Mouse (Mus musculus) spleen, postnatal 14 days (tissue): Measurements from ENCODE around the gene Satb2.

ENCODE experiments used
- DNase-seq, 2 experiments: peaks; one replicate each; pipeline ENCODE4 v3.0.0; 2021 to 2022; ENCODE audit warnings: low spot score in 2 of 2

Satb2 gene

DNA sequence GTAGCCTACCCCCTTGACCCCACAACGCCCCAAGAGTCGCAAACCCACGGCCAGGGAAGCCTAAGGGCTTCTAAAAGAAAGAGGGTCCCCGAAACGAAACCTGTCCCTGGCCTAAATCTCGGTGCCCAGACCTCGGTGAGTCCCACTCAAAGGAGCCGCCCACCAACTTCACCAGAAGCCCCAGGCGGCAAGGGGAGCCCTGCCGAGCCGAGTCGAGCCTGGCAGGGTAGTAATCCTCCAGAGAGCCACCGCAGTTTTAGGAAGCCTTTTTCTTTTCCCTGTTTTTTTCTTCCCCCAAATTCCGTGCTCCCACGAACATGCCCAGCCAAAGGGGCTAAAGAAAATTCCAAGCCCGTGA lies 4.9 kb downstream of the Satb2 start:
- no peak for DNase-seq

DNA sequence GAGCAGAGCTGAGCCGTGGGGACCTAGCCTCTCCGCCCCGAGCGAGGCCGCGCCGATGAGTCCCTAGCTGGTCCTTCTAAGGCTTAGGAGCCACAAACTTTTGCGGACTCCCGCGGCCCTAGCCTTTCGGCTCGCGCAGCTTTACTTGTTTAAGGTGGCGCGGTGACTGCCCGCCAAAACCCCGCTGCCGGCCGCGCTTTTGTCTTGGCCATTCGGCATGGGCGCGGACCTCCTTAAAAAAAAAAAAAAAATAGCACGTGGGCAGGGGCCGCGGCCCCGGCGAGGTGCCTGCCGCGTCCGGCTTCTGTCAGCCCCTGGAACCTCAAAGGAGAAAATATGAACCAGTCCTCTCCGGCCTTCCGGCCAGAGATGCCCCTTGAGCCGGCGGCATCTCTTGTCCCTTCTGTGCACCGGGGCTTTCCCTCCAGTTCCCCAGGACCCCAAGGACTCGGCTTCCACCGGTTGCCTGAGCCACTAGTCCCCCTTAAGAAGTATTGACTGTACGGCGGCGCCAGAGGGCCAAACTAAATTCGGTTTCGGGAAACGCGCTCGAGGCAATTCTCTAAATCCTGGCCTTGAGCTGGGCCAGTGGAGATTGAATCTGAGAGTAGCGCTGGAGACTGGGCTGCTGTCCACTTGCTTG lies 5.4 kb downstream of the Satb2 start:
- peak; percentile 74 to 81 for DNase-seq

- DNase-seq, result peak in 1 of 2 experiments; percentile 25
Measured at GRCm38 (mm10) chr1:56972251-56972949, 6.0 kb downstream of the Satb2 start.

- no peak for DNase-seq
Measured at GRCm38 (mm10) chr1:56971942-56972250, 6.6 kb downstream of the Satb2 start.

DNA sequence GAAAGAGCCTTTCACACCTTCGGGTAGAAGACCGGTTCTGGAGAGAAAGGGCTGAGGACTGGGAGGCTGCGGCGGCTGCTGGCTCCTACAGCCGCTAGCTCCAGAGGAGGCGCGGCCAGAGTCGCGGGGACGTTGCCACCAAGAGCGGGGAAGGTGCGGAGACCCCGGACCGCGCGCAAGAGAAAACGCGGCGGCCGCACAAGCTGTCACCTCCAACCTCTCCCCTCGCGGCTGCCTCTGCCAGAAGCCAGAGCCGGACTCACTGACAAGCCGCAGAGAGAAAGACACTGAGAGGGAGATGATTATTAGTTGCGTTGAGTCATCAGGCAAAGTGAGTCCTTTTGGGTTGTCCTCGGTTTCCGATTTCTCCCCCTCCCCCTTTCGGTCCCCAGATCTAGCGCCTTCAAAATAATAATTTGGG lies 7.0 kb downstream of the Satb2 start:
- DNase-seq, result no peak

DNA sequence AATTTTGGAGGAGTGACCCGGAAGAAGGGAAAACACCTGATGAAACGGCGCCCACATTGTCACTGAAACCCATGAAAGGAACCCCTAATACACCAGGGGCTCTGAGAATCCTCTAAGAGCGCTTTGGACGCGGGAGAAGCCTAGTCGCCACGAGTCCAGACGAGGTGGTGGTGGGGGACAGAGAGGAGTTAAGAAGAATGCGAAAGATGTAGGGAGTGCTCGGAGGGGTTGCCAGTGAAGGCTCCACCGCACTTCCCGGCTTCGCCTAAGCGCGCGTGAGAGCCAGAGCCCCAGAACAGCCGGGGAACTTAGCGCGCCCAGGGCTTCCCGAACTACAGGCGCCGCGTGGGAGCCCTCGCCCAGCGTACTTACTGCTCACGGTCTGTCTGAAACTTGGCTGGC lies 7.7 kb downstream of the Satb2 start:
- DNase-seq, result no peak

DNA sequence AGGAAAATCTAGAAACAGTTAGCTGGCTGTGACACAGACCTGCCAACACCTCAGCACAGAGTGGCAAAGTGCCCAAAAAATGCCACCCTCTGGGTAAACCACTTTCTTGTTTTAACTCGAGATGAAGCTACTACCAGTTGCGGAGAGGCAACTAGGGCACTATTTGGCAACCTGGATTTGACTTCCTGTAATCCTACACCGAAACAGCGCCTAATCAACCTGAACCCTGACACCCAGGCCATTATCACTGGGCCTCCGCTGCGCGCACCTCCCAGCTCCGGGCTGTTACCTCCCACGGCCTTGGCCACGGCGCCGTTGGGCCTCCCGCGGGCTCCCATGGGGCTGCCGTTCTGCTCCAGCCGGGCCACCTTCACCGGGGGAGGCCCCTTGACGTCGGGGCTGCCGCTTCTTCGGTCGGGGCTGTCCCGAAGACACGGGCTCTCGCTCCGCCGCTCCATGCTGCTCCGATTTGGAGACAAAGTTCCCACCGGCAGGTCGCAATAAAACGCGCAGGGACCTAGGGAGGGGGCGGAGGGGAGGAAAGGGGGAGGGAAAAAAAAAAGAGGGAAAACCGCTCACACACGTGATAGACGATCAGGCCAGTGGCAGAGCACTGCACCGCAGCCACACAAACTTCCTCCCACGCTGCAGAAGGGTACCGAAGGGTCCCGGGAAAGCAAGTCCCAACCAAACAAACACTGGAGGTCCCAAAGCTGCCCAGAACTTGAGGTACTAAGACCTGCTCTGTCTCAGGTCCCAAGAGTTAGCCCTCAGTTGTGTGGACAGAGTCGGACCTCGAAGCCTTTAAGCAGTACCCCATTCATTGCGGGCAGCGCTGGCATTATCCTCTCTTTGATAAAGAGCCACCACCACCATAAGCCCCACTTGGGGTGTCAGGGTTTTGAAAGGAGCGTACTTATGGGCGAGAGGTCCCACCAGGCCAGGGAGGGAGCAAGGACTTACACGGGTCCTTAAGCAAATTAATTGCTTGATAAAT lies 8.8 kb downstream of the Satb2 start:
- DNase-seq, result peak; percentile 19 to 40

DNA sequence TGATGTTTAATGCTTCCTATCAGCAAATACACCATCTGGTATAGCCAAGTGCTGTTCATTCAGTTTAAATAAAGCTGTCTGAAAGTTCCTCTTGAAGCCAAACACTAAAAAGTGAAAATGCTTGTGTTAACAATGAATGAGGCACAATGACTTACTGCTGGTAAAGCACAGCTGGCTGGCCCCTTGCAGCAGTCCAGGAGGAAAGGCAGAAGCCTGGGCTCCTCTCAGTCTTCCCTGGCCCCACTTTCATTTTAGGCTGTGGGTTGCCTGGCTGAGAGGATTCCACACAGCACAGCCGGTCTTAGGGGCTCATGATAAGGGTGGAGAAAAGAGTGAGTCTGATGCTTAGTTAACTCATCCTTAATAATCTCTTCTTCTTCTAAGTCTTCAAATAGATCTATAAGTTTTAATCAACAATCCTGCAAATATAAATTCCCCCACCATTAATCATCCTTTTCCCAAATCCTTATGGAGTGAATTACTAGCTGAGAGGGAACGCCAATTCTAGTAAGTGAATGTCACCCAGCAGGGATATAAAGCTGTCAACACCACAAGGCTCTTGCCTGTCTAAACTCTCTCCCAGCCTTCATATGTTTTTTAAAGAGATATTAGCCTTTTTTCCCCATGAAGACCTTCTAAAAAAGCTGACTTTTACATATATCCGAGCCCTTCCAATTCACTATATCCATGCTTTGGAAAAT lies 12.4 kb downstream of the Satb2 start:
- DNase-seq, result no peak

- no peak for DNase-seq
Measured at GRCm38 (mm10) chr1:56964493-56964892, 14.0 kb downstream of the Satb2 start.

DNA sequence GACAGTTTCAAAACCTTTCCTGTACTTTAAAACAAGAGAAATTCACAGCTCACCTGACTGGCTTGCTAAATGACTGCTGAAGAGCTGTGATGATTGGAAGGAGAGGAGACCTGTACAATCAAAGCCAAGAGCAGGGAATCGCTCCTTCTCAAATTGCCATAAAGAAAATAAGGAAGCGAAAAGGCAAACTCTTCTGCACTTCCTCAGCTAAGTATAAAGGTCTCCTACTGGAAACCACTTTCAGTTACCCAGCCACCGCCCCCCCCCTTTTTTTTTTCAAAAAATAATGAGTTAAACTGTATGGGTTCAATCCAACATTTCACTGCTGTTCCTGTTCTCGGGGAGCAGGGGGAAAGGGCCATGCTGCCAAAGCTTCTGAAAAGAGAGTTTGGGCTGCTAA lies 15.2 kb downstream of the Satb2 start:
- no peak for DNase-seq

DNA sequence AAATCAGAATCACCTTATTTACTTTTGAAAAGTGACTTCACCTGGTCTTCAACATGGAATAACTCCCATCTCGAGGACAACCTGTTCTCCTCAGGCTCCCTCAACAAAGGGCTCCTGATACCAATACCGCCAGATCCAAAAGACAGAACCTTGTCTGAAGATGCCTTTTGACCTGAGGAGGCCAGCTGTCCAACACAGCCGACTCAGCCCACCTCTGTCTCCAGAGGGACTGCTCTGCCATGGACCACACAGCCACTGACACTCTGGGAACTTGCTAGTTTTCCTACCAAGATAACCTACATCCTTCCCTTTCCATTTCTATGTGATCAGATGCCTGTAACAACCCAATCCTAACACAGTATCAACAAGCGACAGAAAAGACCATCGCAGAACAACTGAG lies 19.5 kb downstream of the Satb2 start:
- DNase-seq, result no peak

DNA sequence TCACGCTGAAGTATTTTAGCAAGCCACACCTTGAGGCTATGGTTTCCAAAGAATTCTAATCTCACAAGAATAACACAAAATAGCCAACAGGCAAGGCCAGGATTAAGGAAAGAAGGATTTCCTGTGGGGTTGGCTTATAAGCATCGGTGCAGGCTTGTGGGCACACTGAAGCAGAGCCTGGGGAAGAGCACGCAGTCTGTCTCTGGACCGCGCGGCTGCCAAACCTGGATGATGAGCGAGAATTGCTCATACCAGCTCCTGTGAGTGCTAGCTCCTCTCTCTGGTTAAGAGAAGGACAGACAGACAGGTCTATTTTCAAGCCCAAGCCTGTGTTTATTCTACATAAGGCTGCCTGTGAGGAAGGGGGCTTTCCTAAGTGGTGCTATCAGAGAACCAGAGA lies 20.5 kb downstream of the Satb2 start:
- DNase-seq, result no peak

GRCm38 (mm10) chr1:56956811-56957210 lies 21.6 kb downstream of the Satb2 start:
- DNase-seq, result no peak

DNA sequence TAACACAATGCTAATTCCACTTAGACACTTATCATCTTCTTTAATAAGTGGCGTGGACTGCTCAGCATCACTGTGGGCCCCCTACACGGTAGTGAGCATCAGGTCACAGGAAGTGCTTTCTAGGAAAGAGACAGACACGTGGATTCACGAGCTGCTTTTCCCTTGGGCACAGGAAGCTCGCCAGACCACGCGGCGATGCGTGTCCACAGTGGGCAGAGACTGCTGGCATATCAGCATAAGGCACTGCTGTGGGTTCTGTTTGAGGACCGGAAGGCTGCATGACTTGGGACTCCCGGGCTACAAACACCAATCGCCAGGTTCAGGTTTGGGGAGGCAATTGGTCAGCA lies 22.7 kb downstream of the Satb2 start:
- DNase-seq, result no peak

GRCm38 (mm10) chr1:56955055-56955738 lies 23.3 kb downstream of the Satb2 start:
- no peak for DNase-seq

DNA sequence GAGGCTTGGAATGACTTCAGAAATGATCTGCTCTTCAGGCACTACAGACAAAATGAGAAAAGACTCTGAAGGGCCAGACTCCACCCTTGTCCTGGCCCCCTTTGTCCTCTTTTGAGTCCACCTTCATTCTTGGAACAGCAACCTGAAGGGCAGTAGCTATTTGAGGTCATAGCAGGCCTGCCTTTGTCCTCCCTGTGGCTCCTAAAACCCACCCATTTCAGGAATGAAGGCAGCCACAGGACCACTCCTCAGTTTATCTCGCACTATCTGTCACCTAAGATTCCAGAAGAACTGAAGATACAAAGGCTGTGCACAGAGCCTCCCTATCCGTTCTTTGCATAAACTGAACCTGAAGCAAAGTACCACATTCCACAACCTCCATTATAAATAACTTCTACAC lies 24.9 kb downstream of the Satb2 start:
- no peak for DNase-seq

DNA sequence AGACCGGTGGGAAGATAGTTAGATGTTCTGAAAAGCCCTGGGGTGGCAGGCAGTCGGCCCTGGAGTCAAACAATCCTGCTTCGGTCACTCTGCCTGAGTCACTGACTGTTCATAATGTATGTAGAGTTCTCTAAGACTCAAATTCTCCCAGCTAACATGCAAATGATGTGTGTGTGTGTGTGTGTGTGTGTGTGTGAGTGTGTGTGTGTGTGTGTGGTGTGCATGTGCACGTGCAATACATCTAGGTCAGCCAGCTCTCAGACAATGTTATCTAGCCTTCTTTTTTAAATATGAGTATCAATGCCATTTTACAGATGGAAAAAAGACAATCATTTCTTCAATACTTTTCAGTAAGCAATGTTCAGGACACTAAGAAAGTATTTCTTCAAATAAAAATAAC lies 26.5 kb downstream of the Satb2 start:
- DNase-seq, result no peak

- DNase-seq, result no peak
Measured at GRCm38 (mm10) chr1:56951525-56951924, 26.9 kb downstream of the Satb2 start.

DNA sequence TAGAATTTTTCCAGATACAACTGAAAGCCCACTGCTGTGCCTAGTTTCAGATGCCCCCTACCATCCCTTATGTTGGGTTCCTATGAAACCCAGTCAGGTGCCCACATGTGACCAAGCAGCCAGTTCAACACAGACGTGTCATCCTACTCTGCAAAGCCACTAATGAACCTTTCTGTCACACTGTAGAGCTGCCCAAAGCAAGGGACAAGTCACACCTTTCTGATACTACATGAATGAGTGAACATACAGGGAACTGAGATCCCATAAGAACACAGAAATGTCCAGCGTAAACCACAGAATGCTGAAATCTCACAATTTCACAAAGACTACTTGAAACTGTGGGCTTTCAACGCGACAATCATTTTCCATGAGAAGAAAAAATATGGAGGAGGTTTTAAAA lies 39.0 kb downstream of the Satb2 start:
- no peak for DNase-seq

DNA sequence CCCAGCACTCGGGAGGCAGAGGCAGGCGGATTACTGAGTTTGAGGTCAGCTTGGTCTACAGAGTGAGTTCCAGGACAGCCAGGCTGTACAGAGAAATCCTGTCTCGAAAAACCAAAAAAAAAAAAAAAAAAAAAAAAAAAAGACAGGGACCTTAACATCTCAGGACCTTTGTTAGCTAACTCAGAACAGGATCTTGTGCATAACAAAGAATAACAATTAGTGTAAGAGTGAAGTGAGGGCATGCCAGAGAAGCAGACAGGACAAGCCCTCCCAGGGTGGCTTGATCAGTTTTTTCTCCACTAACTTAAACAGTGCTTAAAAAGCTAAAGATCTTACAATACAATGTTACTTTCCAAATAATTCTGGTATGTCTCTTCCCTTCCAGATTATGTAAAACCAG lies 40.0 kb downstream of the Satb2 start:
- no peak for DNase-seq

DNA sequence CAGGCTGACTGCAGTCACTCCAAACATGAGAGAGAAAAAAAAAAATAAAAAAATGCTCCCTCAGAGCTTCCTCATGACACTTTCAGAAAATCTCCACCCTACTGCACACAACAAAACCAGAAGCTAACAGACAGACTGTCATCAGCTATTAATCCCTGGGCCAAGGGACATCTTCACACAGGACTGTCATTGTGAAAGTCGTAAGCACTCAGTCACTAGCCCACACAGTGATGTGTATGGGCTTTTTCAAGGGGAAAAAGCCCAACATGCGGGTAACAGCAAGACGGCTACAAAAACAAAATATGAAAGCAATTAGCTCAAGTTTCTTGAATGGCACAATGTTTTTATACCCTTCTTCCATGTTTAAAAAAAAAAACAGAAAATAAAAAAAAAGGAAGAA lies 41.9 kb downstream of the Satb2 start:
- no peak for DNase-seq

GRCm38 (mm10) chr1:56933821-56934220 lies 44.6 kb downstream of the Satb2 start:
- no peak for DNase-seq
